Mouse (Mus musculus): Measurements from ENCODE around the gene Foxe3. TPM values are rescaled to one million over a fixed set of nuclear protein-coding genes. Genes with fewer than 3 reads are reported as not detected.
A peak's percentile ranks its signal among the peaks of the same experiment; 100 is the strongest.
"Not testable (repeated sequence)": the region's sequence is repeated elsewhere in the genome, so short reads cannot be mapped to it uniquely, and the experiment has no call there.

Foxe3 gene
- not detected in 2 replicates for polyA plus RNA-seq (2011; ENCODE audit: insufficient read length, low read depth, missing spikeins)

GRCm38 (mm10) chr4:114925917-114926312 is at the start of gene Foxe3:
Gene Foxe3 (minus strand): TSS chr4:114926013.
- TF ChIP-seq CTCF (IDR thresholded peaks at IDR 0.05; ENCODE audit: borderline replicate concordance, insufficient read depth, low read length): no peak
- no peak for TF ChIP-seq POLR2A (IDR thresholded peaks at IDR 0.05; ENCODE audit: low read depth, low read length)
- Histone ChIP-seq H3K27ac (ENCODE audit: insufficient read depth, low read length) (no peak within 1 kb of the TSS), H3K4me3 (ENCODE audit: insufficient read depth, low read length) (no peak within 1 kb of the TSS)

GRCm38 (mm10) chr4:114973229-114973740 is 47.5 kb upstream of the Foxe3 start:
- Histone ChIP-seq H3K27ac (ENCODE audit: insufficient read depth, low read length) (no peak overlapping the region), H3K4me3 (ENCODE audit: insufficient read depth, low read length) (no peak overlapping the region), H3K4me1 (ENCODE audit: control insufficient read depth, insufficient read depth, low read length) (no peaks in the 10 kb centered on the region)
- TF ChIP-seq CTCF (IDR thresholded peaks at IDR 0.05; ENCODE audit: borderline replicate concordance, insufficient read depth, low read length): no peak
- TF ChIP-seq POLR2A (IDR thresholded peaks at IDR 0.05; ENCODE audit: low read depth, low read length): no peak

More at GRCm38 (mm10) chr4:114925917-114926312, at the start of gene Foxe3:
- no peaks in the 10 kb centered on the region for H3K4me1 ChIP-seq (ENCODE audit: control insufficient read depth, insufficient read depth, low read length)

- Histone ChIP-seq H3K4me1 (ENCODE audit: control insufficient read depth, insufficient read depth, low read length) (no peaks in the 10 kb centered on the region), H3K4me3 (ENCODE audit: insufficient read depth, low read length) (no peak overlapping the region), H3K27ac (ENCODE audit: insufficient read depth, low read length) (no peak overlapping the region)
- no peak for TF ChIP-seq POLR2A (IDR thresholded peaks at IDR 0.05; ENCODE audit: low read depth, low read length)
- no peak for TF ChIP-seq CTCF (IDR thresholded peaks at IDR 0.05; ENCODE audit: borderline replicate concordance, insufficient read depth, low read length)
Observed at GRCm38 (mm10) chr4:114970736-114971135, 44.9 kb upstream of the Foxe3 start.

GRCm38 (mm10) chr4:114960881-114961280 is 35.1 kb upstream of the Foxe3 start:
- H3K27ac ChIP-seq (ENCODE audit: insufficient read depth, low read length); H3K4me3 ChIP-seq (ENCODE audit: insufficient read depth, low read length): not testable (repeated sequence)
- peaks cover 13% of the 10 kb centered on the region for H3K4me1 ChIP-seq (ENCODE audit: control insufficient read depth, insufficient read depth, low read length)

DNA sequence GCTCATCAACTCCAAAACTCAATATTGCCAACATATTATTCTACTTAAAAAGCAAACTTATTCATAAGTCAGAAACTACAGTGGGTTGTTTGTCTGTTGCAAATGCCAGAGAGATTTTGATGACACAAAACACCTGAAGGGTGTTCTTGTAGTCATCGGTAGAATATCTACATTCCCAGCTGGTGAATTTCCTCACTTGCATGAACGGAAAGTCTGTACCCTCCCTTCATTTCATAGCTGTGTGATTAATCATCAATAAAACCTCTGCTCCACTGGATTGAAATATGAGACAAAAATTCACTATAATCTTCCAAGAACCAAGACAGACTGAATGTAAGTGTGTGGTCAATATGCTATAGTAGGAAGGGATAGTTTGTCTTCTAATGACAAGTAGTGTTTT is 33.7 kb upstream of the Foxe3 start:
- H3K4me1 ChIP-seq (ENCODE audit: control insufficient read depth, insufficient read depth, low read length): peaks cover 13% of the 10 kb centered on the region
- no peak for TF ChIP-seq POLR2A (IDR thresholded peaks at IDR 0.05; ENCODE audit: low read depth, low read length)
- TF ChIP-seq CTCF (IDR thresholded peaks at IDR 0.05; ENCODE audit: borderline replicate concordance, insufficient read depth, low read length): no peak
- H3K4me3 ChIP-seq (ENCODE audit: insufficient read depth, low read length): no peak overlapping the region
- peak overlapping the region; percentile 61; the same call in 1 of the 2 replicates for H3K27ac ChIP-seq (ENCODE audit: insufficient read depth, low read length)

GRCm38 (mm10) chr4:114958786-114959185 is 33.0 kb upstream of the Foxe3 start:
- Histone ChIP-seq H3K4me3 (ENCODE audit: insufficient read depth, low read length) (no peak overlapping the region), H3K4me1 (ENCODE audit: control insufficient read depth, insufficient read depth, low read length) (peaks cover 13% of the 10 kb centered on the region), H3K27ac (ENCODE audit: insufficient read depth, low read length) (peak overlapping the region; percentile 61)
- no peak for TF ChIP-seq CTCF (IDR thresholded peaks at IDR 0.05; ENCODE audit: borderline replicate concordance, insufficient read depth, low read length)
- TF ChIP-seq POLR2A (IDR thresholded peaks at IDR 0.05; ENCODE audit: low read depth, low read length): no peak

GRCm38 (mm10) chr4:114958231-114958630 is 32.4 kb upstream of the Foxe3 start:
- no peak for TF ChIP-seq POLR2A (IDR thresholded peaks at IDR 0.05; ENCODE audit: low read depth, low read length)
- no peak for TF ChIP-seq CTCF (IDR thresholded peaks at IDR 0.05; ENCODE audit: borderline replicate concordance, insufficient read depth, low read length)
- peaks cover 13% of the 10 kb centered on the region for H3K4me1 ChIP-seq (ENCODE audit: control insufficient read depth, insufficient read depth, low read length)
- H3K27ac ChIP-seq (ENCODE audit: insufficient read depth, low read length): 0 out of 2 replicates have a peak overlapping the region, but pooled peaks have one; percentile 11
- no peak overlapping the region for H3K4me3 ChIP-seq (ENCODE audit: insufficient read depth, low read length)

GRCm38 (mm10) chr4:114957403-114957802 is 31.6 kb upstream of the Foxe3 start:
- no peak overlapping the region for H3K27ac ChIP-seq (ENCODE audit: insufficient read depth, low read length)
- TF ChIP-seq POLR2A (IDR thresholded peaks at IDR 0.05; ENCODE audit: low read depth, low read length): no peak
- no peak for TF ChIP-seq CTCF (IDR thresholded peaks at IDR 0.05; ENCODE audit: borderline replicate concordance, insufficient read depth, low read length)
- H3K4me1 ChIP-seq (ENCODE audit: control insufficient read depth, insufficient read depth, low read length): peaks cover 13% of the 10 kb centered on the region
- H3K4me3 ChIP-seq (ENCODE audit: insufficient read depth, low read length): no peak overlapping the region

GRCm38 (mm10) chr4:114953172-114953571 is 27.4 kb upstream of the Foxe3 start:
- H3K27ac ChIP-seq (ENCODE audit: insufficient read depth, low read length): no peak overlapping the region
- TF ChIP-seq POLR2A (IDR thresholded peaks at IDR 0.05; ENCODE audit: low read depth, low read length) (no peak), CTCF (IDR thresholded peaks at IDR 0.05; ENCODE audit: borderline replicate concordance, insufficient read depth, low read length) (no peak)
- H3K4me1 ChIP-seq (ENCODE audit: control insufficient read depth, insufficient read depth, low read length): peaks cover 1% of the 10 kb centered on the region; the same call in 1 of the 2 replicates
- H3K4me3 ChIP-seq (ENCODE audit: insufficient read depth, low read length): no peak overlapping the region

- Histone ChIP-seq H3K4me3 (ENCODE audit: insufficient read depth, low read length) (no peak overlapping the region), H3K27ac (ENCODE audit: insufficient read depth, low read length) (no peak overlapping the region), H3K4me1 (ENCODE audit: control insufficient read depth, insufficient read depth, low read length) (no peaks in the 10 kb centered on the region)
- TF ChIP-seq CTCF (IDR thresholded peaks at IDR 0.05; ENCODE audit: borderline replicate concordance, insufficient read depth, low read length) (no peak), POLR2A (IDR thresholded peaks at IDR 0.05; ENCODE audit: low read depth, low read length) (no peak)
Observed at GRCm38 (mm10) chr4:114947852-114948481, 22.2 kb upstream of the Foxe3 start.
